Mouse (Mus musculus) embryonic fibroblast, embryonic 13.5 days (primary cell): ENCODE measurements around the gene Mpp6.

Experiments
- CTCF ChIP-seq: IDR thresholded peaks from 2 replicates; pipeline ENCODE4 v1.5.1; 2011; ENCODE audit warnings: mild to moderate bottlenecking, control low read depth, low read length, moderate library complexity, borderline replicate concordance; ENCODE audit not compliant: insufficient read depth
- POLR2A ChIP-seq: IDR thresholded peaks from 2 replicates; pipeline ENCODE4 v1.6.1; 2011; ENCODE audit warnings: low read depth, mild to moderate bottlenecking, control low read depth, low read length, moderate library complexity

DNA sequence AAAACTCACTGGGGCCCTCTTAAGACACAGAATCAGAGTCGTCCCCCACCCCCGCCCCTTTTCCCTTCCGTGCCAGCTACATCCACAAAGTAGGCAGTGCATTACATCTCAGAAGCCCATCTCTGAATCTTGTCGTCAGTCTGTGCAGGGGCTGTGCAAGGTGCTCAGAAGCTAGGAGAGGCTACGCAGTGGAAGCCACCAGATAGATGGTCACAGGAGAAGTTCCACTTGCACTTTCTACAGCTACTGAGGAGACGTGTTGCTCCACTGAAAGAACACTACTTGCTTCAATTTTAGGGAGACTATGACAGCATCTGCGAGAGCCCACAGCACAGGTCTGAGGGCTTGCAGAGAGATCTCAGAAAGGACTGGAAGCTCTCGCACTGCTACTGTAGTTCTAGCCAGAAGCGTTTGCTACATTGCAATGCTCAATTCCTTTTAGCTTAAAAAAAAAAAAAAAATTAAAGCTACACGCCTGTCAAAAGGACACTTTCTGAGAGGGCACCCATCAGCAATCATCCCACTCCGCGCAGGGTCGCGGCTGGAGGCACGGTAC lies 762 bp upstream of the Mpp6 start:
- TF ChIP-seq POLR2A (no peak), CTCF (no peak)
